28 mouse cellular contexts compared by ENCODE assay signal in the genomic region with DNA sequence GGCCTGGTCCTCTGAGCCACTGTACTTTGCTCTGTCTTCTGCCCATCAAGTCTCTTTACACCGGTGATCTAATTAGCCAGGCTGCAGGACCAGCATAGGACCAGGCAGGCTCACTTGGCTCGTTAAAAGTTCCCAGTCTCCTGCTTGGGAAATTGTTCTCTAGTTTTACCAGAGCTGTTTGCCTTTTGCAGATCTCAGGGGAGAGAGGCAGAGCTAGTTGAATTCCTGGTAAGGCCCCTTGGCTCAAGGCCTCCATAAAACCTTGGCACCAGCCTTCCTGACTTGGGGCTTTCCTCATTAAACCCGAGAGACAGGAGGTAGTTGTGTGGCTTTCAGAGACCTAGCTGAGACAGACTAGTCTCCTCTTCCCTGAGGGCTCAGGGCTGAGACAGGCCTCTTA.
DNase-seq lines count a peak whose midpoint lies in the region; ATAC-seq and TF ChIP-seq lines count a peak whose summit lies in the region.
"Had no signal": no experiment of that assay in that cellular context is flagged by ENCODE, and none has a peak within 500 bp of the region (broad histone marks: within the 10 kb centered on the region; RNA-seq: fewer than 3 reads in every experiment).

No protein-coding gene starts in this region.

- no peak overlapping the region for H3K9ac ChIP-seq in intestine, embryonic 16.5 days (ENCODE audit: low read depth, low read length)
- H3K9ac ChIP-seq in hindbrain, postnatal 0 days (replicated peaks; ENCODE audit: low read length), result no peak overlapping the region
- H3K9ac ChIP-seq: embryonic facial prominence, embryonic 13.5 days; hindbrain, embryonic 12.5 days; lung, embryonic 15.5 days had no signal

- DNase-seq in gastrocnemius, adult 2 months, result peak; percentile 31
- DNase-seq in gastrocnemius, postnatal 14 days, result no peak
- peak; percentile 7 for DNase-seq in urinary bladder, postnatal 14 days (ENCODE audit: low spot score)
- no peak for DNase-seq in urinary bladder, adult 18-20 months (ENCODE audit: low spot score in 2 of 2)
- peak; percentile 43 for DNase-seq in forelimb bud, embryonic 11.5 days (ENCODE audit: low read depth, low spot score)
- DNase-seq in skeletal muscle tissue, adult 2 months (ENCODE audit: low read depth, low spot score), result peak; percentile 13
- no peak for DNase-seq in hindbrain, postnatal 0 days (ENCODE audit: low spot score)
- DNase-seq: B cell, adult 2 months; cerebellum, adult 11-12 months; cerebellum, adult 9-11 months; gastrocnemius, postnatal 10 days; heart, postnatal 36 days; kidney, adult 9 months; kidney, postnatal 14 days; layer of hippocampus, adult 9-11 months; right cerebral cortex, postnatal 25 days; spleen, adult 18-20 months; thymus, postnatal 25 days had no signal

- 62% methylated on average over 3 of the region's 3 CpGs for WGBS in intestine, embryonic 16.5 days
- WGBS in hindbrain, postnatal 0 days, result 69% methylated on average over 3 of the region's 3 CpGs

- H3K27me3 ChIP-seq in intestine, embryonic 16.5 days (replicated peaks; ENCODE audit: control insufficient read depth, insufficient read depth, low read length), result no peaks in the 10 kb centered on the region
- no peaks in the 10 kb centered on the region for H3K27me3 ChIP-seq in hindbrain, postnatal 0 days (ENCODE audit: insufficient read depth, low read length)
- H3K27me3 ChIP-seq: embryonic facial prominence, embryonic 13.5 days; hindbrain, embryonic 12.5 days; lung, embryonic 15.5 days; Patski had no signal

- no peak for TF ChIP-seq CTCF in gastrocnemius, adult 2 months (IDR thresholded peaks at IDR 0.05)
- TF ChIP-seq CTCF in hindbrain, postnatal 0 days (IDR thresholded peaks at IDR 0.05; ENCODE audit: low read depth), result no peak

- no peaks in the 10 kb centered on the region for H3K36me3 ChIP-seq in intestine, embryonic 16.5 days (ENCODE audit: control insufficient read depth, insufficient read depth, low read length)
- no peaks in the 10 kb centered on the region for H3K36me3 ChIP-seq in hindbrain, postnatal 0 days (ENCODE audit: insufficient read depth, low read length)
- H3K36me3 ChIP-seq: embryonic facial prominence, embryonic 13.5 days; forebrain, embryonic 10.5 days; hindbrain, embryonic 12.5 days; lung, embryonic 15.5 days had no signal

- intact Hi-C loops in gastrocnemius, adult 2 months (cut with DNase I), result no loop called here
- intact Hi-C loops in gastrocnemius, postnatal 14 days (cut with DNase I; ENCODE audit: low total_unique reads), result no loop called here

- no peak overlapping the region for H3K4me2 ChIP-seq in intestine, embryonic 16.5 days (ENCODE audit: low read depth, low read length)
- H3K4me2 ChIP-seq in hindbrain, postnatal 0 days (ENCODE audit: low read depth, low read length), result no peak overlapping the region
- H3K4me2 ChIP-seq: embryonic facial prominence, embryonic 13.5 days; heart, embryonic 11.5 days; hindbrain, embryonic 12.5 days; lung, embryonic 15.5 days; midbrain, embryonic 11.5 days had no signal

- no peak overlapping the region for H3K4me3 ChIP-seq in gastrocnemius, adult 2 months
- H3K4me3 ChIP-seq in intestine, embryonic 16.5 days (ENCODE audit: low read length), result no peak overlapping the region
- no peak overlapping the region for H3K4me3 ChIP-seq in hindbrain, postnatal 0 days (ENCODE audit: low read length)
- H3K4me3 ChIP-seq: embryonic facial prominence, embryonic 13.5 days; forebrain, embryonic 10.5 days; hindbrain, embryonic 12.5 days; lung, embryonic 15.5 days had no signal

- no peak for ATAC-seq in intestine, embryonic 16.5 days
- no peak for ATAC-seq in hindbrain, postnatal 0 days
- ATAC-seq: forebrain, embryonic 16.5 days; midbrain, embryonic 16.5 days; Patski had no signal

- peak overlapping the region; percentile 31; the same call in 1 of the 2 replicates for H3K27ac ChIP-seq in gastrocnemius, adult 2 months
- no peak overlapping the region for H3K27ac ChIP-seq in intestine, embryonic 16.5 days (ENCODE audit: low read length)
- no peak overlapping the region for H3K27ac ChIP-seq in hindbrain, postnatal 0 days
- H3K27ac ChIP-seq: embryonic facial prominence, embryonic 13.5 days; forebrain, embryonic 10.5 days; hindbrain, embryonic 12.5 days; lung, embryonic 15.5 days had no signal

- no peaks in the 10 kb centered on the region for H3K9me3 ChIP-seq in intestine, embryonic 16.5 days (ENCODE audit: control insufficient read depth, low read length)
- H3K9me3 ChIP-seq in hindbrain, postnatal 0 days (ENCODE audit: low read length), result no peaks in the 10 kb centered on the region
- H3K9me3 ChIP-seq: embryonic facial prominence, embryonic 13.5 days; forebrain, embryonic 10.5 days; hindbrain, embryonic 12.5 days; lung, embryonic 15.5 days had no signal

- H3K4me1 ChIP-seq in intestine, embryonic 16.5 days (ENCODE audit: control insufficient read depth, insufficient read depth, low read length), result no peaks in the 10 kb centered on the region
- H3K4me1 ChIP-seq in hindbrain, postnatal 0 days (ENCODE audit: insufficient read depth, low read length), result no peaks in the 10 kb centered on the region
- H3K4me1 ChIP-seq: hindbrain, embryonic 12.5 days; lung, embryonic 15.5 days had no signal

Comparison
In these comparisons a context has a peak if more than half of its experiments do, and no peak if none do; other contexts are left out.
1. DNase-seq: peak in gastrocnemius, adult 2 months (single experiment), urinary bladder, postnatal 14 days (single experiment), forelimb bud, embryonic 11.5 days (single experiment) and skeletal muscle tissue, adult 2 months (single experiment); none in gastrocnemius, postnatal 14 days (single experiment), urinary bladder, adult 18-20 months (0 of 2) and hindbrain, postnatal 0 days (single experiment).